Mouse (Mus musculus): ENCODE results near the gene Mecom. TPM values are rescaled to one million over a fixed set of nuclear protein-coding genes. Genes with fewer than 3 reads are reported as not detected.

Mecom gene
- total RNA-seq, 2 experiments from 2014 or later, result 5.0 to 6.9 TPM

GRCm38 (mm10) chr3:30113249-30113770 lies 434.5 kb downstream of the Mecom start:
- DNase-seq (ENCODE audit: low spot score in 2 of 2), result no peak

DNA sequence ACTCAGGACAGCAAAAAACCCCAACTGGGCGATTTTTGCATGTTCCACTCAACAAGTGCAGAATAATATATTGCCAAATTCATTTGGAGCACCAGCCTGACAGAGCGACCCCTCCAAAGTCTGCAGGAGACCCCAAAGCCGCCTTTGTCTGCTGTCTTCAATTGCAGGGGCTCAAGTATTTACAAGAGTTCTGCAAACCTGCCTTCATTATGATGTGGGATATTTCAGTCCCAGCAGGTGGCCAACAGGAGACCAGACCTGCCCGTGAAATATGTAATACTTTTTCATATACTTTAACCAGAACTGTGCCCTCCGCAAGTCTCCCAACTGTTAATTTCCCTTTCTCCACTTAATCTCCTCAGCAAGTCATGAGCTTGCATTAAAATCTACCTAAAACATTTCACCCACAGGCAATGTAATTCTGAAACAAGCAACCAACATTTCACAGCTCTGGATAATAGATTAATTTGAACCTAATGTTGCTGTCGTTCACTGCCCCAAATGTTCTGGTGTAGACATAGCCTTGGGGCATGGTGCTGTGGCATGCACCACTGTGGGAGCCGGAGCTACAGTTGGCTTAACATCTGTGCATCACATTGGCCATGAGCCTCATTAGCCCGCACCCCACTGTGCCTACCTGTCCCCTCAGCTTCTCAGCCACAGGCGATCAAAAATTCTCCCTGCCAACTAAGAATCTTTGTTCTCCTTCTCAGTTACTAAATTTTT lies 439.7 kb downstream of the Mecom start:
- no peak for DNase-seq (ENCODE audit: low spot score in 2 of 2)

GRCm38 (mm10) chr3:30106481-30106880 lies 441.3 kb downstream of the Mecom start:
- DNase-seq (ENCODE audit: low spot score in 2 of 2), result no peak

DNA sequence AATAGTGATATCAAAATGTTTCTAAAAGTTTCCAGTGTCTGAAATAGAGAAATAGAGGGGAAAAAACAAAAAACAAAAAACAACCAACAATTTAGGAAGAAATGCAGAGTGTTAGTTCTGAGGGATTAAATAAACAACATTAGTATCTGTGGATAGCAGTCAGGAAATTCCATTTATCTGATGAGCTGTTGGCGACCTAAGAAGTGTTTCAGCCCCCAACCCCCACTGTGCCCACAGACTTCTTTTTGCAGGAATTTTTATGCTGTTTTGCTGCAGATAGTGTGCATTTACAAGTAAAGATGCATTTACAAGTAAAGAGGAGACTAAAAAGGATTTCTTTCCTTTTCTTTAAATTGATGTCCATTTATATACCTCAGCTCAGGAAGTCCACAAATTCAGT lies 441.9 kb downstream of the Mecom start:
- DNase-seq (ENCODE audit: low spot score in 2 of 2), result no peak

DNA sequence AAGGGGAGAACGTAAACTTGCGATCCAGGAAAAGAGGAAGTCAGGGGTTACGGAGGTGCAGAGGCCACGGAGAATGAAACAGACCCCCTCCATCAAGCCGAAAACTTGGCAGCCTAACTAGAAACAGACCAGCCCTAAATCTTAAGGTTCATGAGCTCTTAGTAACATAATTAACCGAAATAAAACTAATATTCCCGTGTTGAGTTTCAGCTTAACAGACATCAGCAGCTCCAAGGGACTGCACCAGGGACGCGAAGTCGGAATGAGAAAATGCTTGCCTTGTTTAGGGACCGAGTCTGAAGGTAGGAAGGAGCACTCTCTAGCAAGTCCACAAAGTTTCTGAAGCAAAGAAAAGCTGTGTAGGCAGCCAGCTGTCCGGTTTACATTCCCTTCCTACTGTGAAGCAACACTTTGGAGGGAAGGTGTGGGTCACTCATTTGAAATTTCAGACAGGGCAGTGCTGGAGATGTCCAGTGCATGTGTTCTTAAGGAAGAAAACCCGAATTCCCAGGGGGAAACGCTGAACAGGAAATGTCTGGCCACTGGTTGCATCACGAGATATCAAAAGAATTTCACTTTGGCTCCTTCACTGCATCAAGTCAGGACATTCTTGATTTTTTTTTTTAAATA lies 442.5 kb downstream of the Mecom start:
- DNase-seq (ENCODE audit: low spot score in 2 of 2), result no peak

GRCm38 (mm10) chr3:30104515-30105098 lies 443.2 kb downstream of the Mecom start:
- DNase-seq (ENCODE audit: low spot score in 2 of 2), result no peak

GRCm38 (mm10) chr3:30101146-30101545 lies 446.7 kb downstream of the Mecom start:
- no peak for DNase-seq (ENCODE audit: low spot score in 2 of 2)

- no peak for DNase-seq (ENCODE audit: low spot score in 2 of 2)
Observed at GRCm38 (mm10) chr3:30097713-30098112, 450.1 kb downstream of the Mecom start.

DNA sequence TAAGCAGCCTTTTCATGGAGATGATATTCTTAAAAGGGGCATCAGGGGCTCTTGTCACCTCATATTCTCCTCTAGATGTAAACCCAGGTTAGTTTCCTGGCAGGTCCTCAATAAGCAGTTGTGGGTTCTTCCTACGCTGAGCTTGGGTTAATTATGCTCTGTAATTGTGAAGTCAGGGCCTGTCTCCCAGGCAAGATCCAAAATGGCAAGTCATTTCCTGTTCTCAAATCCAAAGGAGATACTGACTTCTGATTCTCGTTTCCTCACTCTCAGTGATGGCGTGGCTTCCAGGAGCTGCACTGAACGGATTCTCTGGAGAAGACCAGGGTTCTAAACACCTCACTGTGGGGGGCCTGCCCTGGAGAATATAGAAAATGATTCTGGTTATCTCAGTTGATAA lies 450.7 kb downstream of the Mecom start:
- no peak for DNase-seq (ENCODE audit: low spot score in 2 of 2)

DNA sequence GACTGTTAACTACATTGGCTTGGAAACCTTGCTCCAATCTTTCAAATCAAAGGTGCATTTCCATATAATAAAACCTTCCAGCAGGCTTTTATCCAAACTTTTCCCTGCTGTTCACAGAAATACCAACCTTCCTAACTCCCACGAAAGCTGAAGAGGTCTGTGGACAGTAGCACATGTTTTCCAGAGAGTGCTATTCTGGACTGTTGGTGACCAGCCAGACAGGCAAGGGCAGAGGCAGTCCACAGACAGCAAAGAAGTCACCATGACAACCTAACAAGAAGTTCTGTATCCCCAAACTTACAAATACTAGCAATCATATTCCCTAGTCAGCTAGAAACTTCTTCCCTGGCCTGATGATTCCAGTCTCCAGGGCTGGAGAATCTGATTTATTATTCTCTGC lies 454.8 kb downstream of the Mecom start:
- no peak for DNase-seq (ENCODE audit: low spot score in 2 of 2)

GRCm38 (mm10) chr3:30092481-30092880 lies 455.3 kb downstream of the Mecom start:
- no peak for DNase-seq (ENCODE audit: low spot score in 2 of 2)

- DNase-seq (ENCODE audit: low spot score in 2 of 2), result no peak
Observed at GRCm38 (mm10) chr3:30091860-30092259, 455.9 kb downstream of the Mecom start.

GRCm38 (mm10) chr3:30091401-30091800 lies 456.4 kb downstream of the Mecom start:
- no peak for DNase-seq (ENCODE audit: low spot score in 2 of 2)

DNA sequence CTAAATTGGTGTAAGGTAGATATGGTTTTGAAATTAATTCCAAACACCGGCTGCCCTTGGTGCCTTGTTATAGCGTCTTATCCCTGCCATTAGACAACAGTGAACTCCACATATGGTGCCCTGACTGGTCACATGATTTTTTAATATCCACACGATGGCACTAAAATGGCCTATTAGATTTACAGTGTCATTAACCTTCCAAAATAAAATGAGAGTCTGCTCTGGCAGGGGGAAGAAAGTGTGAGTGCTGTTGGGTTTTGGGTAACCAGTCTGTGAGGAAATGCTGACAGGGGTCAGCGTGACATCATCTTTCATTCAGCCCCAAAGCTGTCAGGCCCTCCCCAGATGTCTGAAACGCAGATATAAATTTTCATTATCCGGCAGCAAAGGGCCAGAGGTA lies 461.7 kb downstream of the Mecom start:
- DNase-seq (ENCODE audit: low spot score in 2 of 2), result no peak

GRCm38 (mm10) chr3:30083842-30084241 lies 464.0 kb downstream of the Mecom start:
- DNase-seq (ENCODE audit: low spot score in 2 of 2), result no peak

DNA sequence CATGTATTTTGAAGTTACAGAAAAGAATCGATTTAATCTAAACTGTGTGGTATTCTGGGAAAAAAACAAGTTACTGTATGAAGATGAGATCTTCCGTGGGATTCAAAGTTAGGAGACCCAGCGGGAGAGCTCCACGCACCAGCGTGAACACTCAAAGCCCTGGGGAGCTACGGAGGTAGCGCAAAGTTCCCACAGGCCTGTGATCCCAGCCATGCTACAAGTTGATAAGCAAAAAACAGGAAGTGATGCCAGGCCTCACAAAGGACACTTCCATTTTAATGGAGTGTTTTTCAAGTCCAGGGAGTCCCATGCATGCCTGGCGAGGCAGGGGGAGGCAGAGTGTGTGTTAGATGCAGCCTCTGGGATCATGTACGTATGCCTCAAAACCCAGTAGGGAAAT lies 464.5 kb downstream of the Mecom start:
- no peak for DNase-seq (ENCODE audit: low spot score in 2 of 2)

DNA sequence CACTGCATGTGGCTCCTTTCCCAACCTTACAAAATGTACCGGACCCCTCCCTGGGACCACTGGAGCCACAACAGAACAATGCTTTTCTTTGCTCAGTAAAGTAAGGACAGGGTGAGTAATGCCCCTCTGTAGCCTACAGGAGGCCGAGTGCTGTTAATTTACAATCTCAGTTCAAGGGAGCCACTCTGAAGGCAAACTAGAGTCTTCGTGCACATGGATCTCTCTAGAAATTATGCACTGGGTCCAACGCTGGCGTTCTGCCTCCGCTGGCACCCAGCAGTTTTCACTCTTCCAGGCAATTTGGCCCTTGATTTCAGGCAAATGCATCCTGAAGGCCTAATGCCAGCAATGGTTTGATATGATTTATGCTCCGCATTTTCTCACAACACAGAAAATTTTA lies 467.0 kb downstream of the Mecom start:
- DNase-seq (ENCODE audit: low spot score in 2 of 2), result peak; percentile 19 to 66

GRCm38 (mm10) chr3:30076522-30076921 lies 471.3 kb downstream of the Mecom start:
- DNase-seq (ENCODE audit: low spot score in 2 of 2), result no peak

DNA sequence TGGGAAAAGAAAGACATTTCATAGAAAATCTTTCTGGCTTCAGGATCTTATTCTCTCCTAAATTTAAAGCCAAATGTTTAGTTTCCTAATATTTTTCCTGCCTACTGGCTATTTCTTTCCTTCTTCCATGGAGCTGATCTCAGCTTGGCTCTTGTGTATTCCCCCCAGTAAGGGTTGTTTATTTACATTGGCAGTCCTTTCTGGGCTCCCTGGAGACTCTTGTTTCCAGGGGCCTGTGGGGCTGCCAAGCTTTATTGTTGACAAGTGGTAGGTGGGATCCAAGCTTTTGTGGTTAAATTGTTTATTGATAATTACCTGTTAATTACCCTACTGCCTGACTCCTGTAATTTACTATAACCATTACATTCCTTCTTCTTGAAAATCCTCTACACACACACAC lies 476.5 kb downstream of the Mecom start:
- DNase-seq (ENCODE audit: low spot score in 2 of 2), result no peak

DNA sequence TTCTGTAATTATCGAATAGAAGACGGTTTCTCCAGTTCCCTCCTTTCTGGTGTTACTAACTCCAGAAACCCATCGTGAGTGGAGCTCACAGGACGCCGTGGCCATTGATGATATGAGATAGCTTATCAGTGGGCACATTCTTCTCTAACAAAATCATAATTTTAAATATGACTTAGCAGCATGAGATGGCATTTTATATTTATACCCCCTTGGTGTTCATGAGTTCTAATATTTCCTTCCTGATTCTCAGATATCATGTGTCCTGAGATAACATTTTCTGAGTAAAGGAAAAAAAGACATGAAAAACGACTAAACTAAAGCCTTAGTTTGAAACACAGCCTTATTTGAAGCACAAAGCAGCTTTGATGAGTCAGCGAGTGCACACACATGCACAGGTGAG lies 481.3 kb downstream of the Mecom start:
- no peak for DNase-seq (ENCODE audit: low spot score in 2 of 2)

GRCm38 (mm10) chr3:30060058-30060457 lies 487.8 kb downstream of the Mecom start:
- DNase-seq (ENCODE audit: low spot score in 2 of 2), result no peak

DNA sequence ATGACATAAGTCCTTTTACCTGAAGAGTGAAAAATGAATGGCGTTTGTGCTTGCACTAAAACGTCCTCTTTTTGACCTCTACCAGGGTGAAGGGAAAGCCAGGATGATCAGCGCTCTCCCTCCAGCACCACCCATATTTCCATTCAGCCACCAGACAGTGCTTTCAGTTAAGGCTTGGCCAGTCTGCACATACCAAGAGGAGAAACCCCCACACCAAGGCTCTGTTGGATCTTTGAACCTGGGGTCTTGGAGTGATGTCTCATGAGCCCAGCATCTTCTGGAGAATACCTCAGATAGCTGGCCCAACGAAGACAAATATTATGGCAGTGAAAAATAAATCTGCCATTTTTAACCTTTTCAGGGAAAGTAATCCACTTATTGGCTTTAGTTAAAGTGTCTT lies 488.2 kb downstream of the Mecom start:
- no peak for DNase-seq (ENCODE audit: low spot score in 2 of 2)
